Mouse (Mus musculus) liver, embryonic 14.5 days (tissue): ENCODE data around the gene Dennd5a. TPM values are rescaled to one million over a fixed set of nuclear protein-coding genes. Genes with fewer than 3 reads are reported as not detected.

Source experiments
- ATAC-seq: fragments of 200-750 bp; cut with Nextera tagmentation; 2 replicates; pipeline ENCODE4 v1.8.0; 2017; ENCODE audit warnings: moderate number of reproducible peaks, mild to moderate bottlenecking, moderate library complexity; ENCODE audit not compliant: insufficient read depth
- DNase-seq, 3 experiments: peaks; one replicate each; pipeline ENCODE4 v3.0.0-alpha.2; 2012 to 2013; ENCODE audit warnings: low read depth in 3 of 3, low spot score in 3 of 3
- H3K27ac ChIP-seq: fragments of 300-500 bp; sonication (generic); 2 replicates; pipeline ENCODE4 v1.5.1; 2014; ENCODE audit warnings: moderate library complexity, mild to moderate bottlenecking, control low read depth, inconsistent platforms
- H3K27me3 ChIP-seq: fragments of 300-500 bp; sonication (generic); 2 replicates; pipeline ENCODE4 v1.6.1; 2014; ENCODE audit warnings: mild to moderate bottlenecking, low read length, moderate library complexity; ENCODE audit not compliant: control insufficient read depth, insufficient read depth
- H3K36me3 ChIP-seq: fragments of 300-500 bp; sonication (generic); replicated peaks from 2 replicates; pipeline ENCODE4 v1.6.1; 2014; ENCODE audit warnings: low read depth; ENCODE audit not compliant: control insufficient read depth, insufficient read depth
- H3K4me1 ChIP-seq, 2 experiments: fragments of 200-500 bp in 1 of 2; fragments of 300-500 bp in 1 of 2; sonication (generic) in 1 of 2; replicated peaks; 2 replicates each; pipeline ENCODE4 v1.6.1; 2012 to 2014; ENCODE audit warnings: antibody characterized with exemption in 1 of 2, inconsistent platforms in 1 of 2, low read length in 1 of 2; ENCODE audit not compliant: control insufficient read depth in 2 of 2, insufficient read depth in 2 of 2
- H3K4me2 ChIP-seq: fragments of 300-500 bp; sonication (generic); 2 replicates; pipeline ENCODE4 v1.6.1; 2014; ENCODE audit warnings: low read depth, mild to moderate bottlenecking, control low read depth, moderate library complexity
- H3K4me3 ChIP-seq, 2 experiments: fragments of 200-500 bp in 1 of 2; fragments of 300-500 bp in 1 of 2; sonication (generic) in 1 of 2; 2 replicates each; pipeline ENCODE4 v1.5.1; 2012 to 2014; ENCODE audit warnings: low read depth in 2 of 2, low read length in 2 of 2, mild to moderate bottlenecking in 2 of 2, control low read depth in 1 of 2, inconsistent platforms in 1 of 2, moderate library complexity in 1 of 2; ENCODE audit not compliant: insufficient read depth in 1 of 2
- H3K9ac ChIP-seq: fragments of 300-500 bp; sonication (generic); replicated peaks from 2 replicates; pipeline ENCODE4 v1.6.1; 2014; ENCODE audit warnings: mild to moderate bottlenecking, control low read depth, moderate library complexity
- H3K9me3 ChIP-seq: fragments of 300-500 bp; sonication (generic); 2 replicates; pipeline ENCODE4 v1.6.1; 2016; ENCODE audit warnings: low read length, mixed read lengths; ENCODE audit not compliant: control insufficient read depth
- CTCF ChIP-seq: IDR thresholded peaks from 2 replicates; pipeline ENCODE4 v1.5.1; 2016; ENCODE audit warnings: antibody characterized with exemption, low read depth, control low read depth
- EP300 ChIP-seq: IDR thresholded peaks from 2 replicates; pipeline ENCODE4 v1.6.1; 2016; ENCODE audit warnings: antibody characterized with exemption, low read depth
- WGBS: fragments of 180-500 bp; shearing (Covaris S2); extraction: QIAGEN DNeasy Blood & Tissue Kit; methylation state at CpG from one replicate; pipeline ENCODE4 v1.1.7; 2014; ENCODE audit not compliant: insufficient replicate concordance; 5-methylcytosine and 5-hydroxymethylcytosine counted together
- polyA plus RNA-seq, 2 experiments: library from polyadenylated mRNA; depleted of rRNA in 1 of 2; stranded (reverse) in 1 of 2; unstranded in 1 of 2; fragments of >200 nt; fragmentation: Nextera tagmentation in 1 of 2; extraction: Ambion mirVana in 1 of 2; gene quantifications; 2 replicates each; pipeline versions ENCODE4 v1.2.1 to v1.2.3; 2012 to 2014

The Dennd5a gene
- polyA plus RNA-seq, 2 experiments: 6.9 to 13.8 TPM

- Histone ChIP-seq H3K4me3 (no peak overlapping the region), H3K4me1 (no peaks in the 10 kb centered on the region), H3K36me3 (no peaks in the 10 kb centered on the region; the same call in 1 of the 2 replicates), H3K9ac (no peak overlapping the region), H3K9me3 (no peaks in the 10 kb centered on the region), H3K4me2 (no peak overlapping the region), H3K27ac (no peak overlapping the region), H3K27me3 (no peaks in the 10 kb centered on the region)
- no peak for TF ChIP-seq EP300
- no peak for TF ChIP-seq CTCF
- 73% methylated on average over 6 of the region's 6 CpGs for WGBS
- no peak for ATAC-seq
- DNase-seq: no peak
These were observed 31.9 kb downstream of the Dennd5a start for GRCm38 (mm10) chr7:109928365-109928764.

GRCm38 (mm10) chr7:109924965-109925364 lies 35.3 kb downstream of the Dennd5a start:
- H3K27me3 ChIP-seq: no peaks in the 10 kb centered on the region
- 65% methylated on average over 2 of the region's 2 CpGs for WGBS
- no peak overlapping the region for H3K4me2 ChIP-seq
- no peak overlapping the region for H3K9ac ChIP-seq
- no peak for TF ChIP-seq EP300
- no peak for TF ChIP-seq CTCF
- H3K4me1 ChIP-seq: no peaks in the 10 kb centered on the region
- no peaks in the 10 kb centered on the region; the same call in 1 of the 2 replicates for H3K36me3 ChIP-seq
- no peak overlapping the region for H3K4me3 ChIP-seq
- ATAC-seq (no peak), DNase-seq (no peak)
- no peaks in the 10 kb centered on the region for H3K9me3 ChIP-seq
- H3K27ac ChIP-seq: no peak overlapping the region

GRCm38 (mm10) chr7:109922889-109923288 lies 37.4 kb downstream of the Dennd5a start:
- no peak for TF ChIP-seq EP300
- TF ChIP-seq CTCF: no peak
- Histone ChIP-seq H3K4me1 (no peaks in the 10 kb centered on the region), H3K27me3 (no peaks in the 10 kb centered on the region), H3K9me3 (no peaks in the 10 kb centered on the region), H3K36me3 (no peaks in the 10 kb centered on the region; the same call in 1 of the 2 replicates), H3K4me3 (no peak overlapping the region), H3K9ac (no peak overlapping the region), H3K4me2 (no peak overlapping the region), H3K27ac (no peak overlapping the region)
- 62% methylated on average over 4 of the region's 4 CpGs for WGBS
- ATAC-seq (no peak), DNase-seq (no peak)

- Histone ChIP-seq H3K36me3 (0 out of 2 replicates have a peak, but pooled peaks cover 6% of the 10 kb centered on the region), H3K4me1 (no peaks in the 10 kb centered on the region), H3K9ac (no peak overlapping the region), H3K27ac (no peak overlapping the region), H3K4me3 (no peak overlapping the region), H3K4me2 (no peak overlapping the region), H3K27me3 (no peaks in the 10 kb centered on the region), H3K9me3 (no peaks in the 10 kb centered on the region)
- WGBS: 63% methylated on average over 2 of the region's 2 CpGs
- no peak for TF ChIP-seq EP300
- no peak for TF ChIP-seq CTCF
- ATAC-seq (no peak), DNase-seq (no peak)
These were observed 54.1 kb downstream of the Dennd5a start for GRCm38 (mm10) chr7:109906165-109906564.

- WGBS: 50% methylated on average over 9 of the region's 9 CpGs
- Histone ChIP-seq H3K27me3 (no peaks in the 10 kb centered on the region), H3K9me3 (no peaks in the 10 kb centered on the region), H3K36me3 (no peaks in the 10 kb centered on the region; the same call in 1 of the 2 replicates), H3K27ac (no peak overlapping the region), H3K9ac (no peak overlapping the region), H3K4me1 (no peaks in the 10 kb centered on the region), H3K4me2 (no peak overlapping the region), H3K4me3 (no peak overlapping the region)
- no peak for TF ChIP-seq EP300
- no peak for TF ChIP-seq CTCF
- DNase-seq (no peak), ATAC-seq (no peak)
These were observed 59.3 kb downstream of the Dennd5a start for GRCm38 (mm10) chr7:109900921-109901320.
